Mouse (Mus musculus) lung, adult 2 months (tissue): ENCODE data around the gene Suv39h1.

ENCODE experiments used
- CTCF ChIP-seq: fragments of 200-500 bp; IDR thresholded peaks from 2 replicates; pipeline ENCODE4 v1.5.1; 2011; ENCODE audit warnings: mild to moderate bottlenecking, low read length, control low read depth; ENCODE audit not compliant: insufficient read depth
- POLR2A ChIP-seq: fragments of 200-500 bp; IDR thresholded peaks from 2 replicates; pipeline ENCODE4 v1.6.1; 2011; ENCODE audit warnings: low read depth, mild to moderate bottlenecking, control low read depth, low read length, borderline replicate concordance; ENCODE audit errors: extremely low read depth

DNA sequence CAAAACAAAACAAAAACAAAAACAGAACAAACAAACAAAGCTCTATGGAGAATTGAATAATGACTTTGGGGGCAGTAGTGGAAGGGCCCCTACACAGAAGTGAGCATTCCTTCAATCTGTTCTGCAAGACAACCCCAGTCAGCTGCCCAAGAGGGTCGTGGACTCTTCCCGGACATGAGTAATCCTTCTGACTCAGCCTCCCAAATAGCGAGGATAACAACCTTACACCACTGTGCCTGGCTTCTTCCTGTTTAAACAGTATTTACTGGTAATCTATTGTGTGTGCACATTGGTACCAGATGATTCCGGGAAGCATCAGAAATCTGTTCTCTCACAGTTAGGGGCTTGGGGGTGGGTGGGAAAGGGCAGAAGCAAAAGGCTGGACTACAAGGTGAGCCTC lies 47.7 kb downstream of the Suv39h1 start:
- no peak for TF ChIP-seq CTCF
- TF ChIP-seq POLR2A = no peak
